Mouse (Mus musculus) hindbrain, embryonic 16.5 days (tissue): ENCODE measurements around the gene Desi2. TPM values are rescaled to one million over a fixed set of nuclear protein-coding genes. Genes with fewer than 3 reads are reported as not detected.
"Not testable (repeated sequence)": the region's sequence is repeated elsewhere in the genome, so short reads cannot be mapped to it uniquely, and the experiment has no call there.

ENCODE experiments used
- ATAC-seq: fragments of 200-750 bp; cut with Nextera tagmentation; 2 replicates; pipeline ENCODE4 v1.8.0; 2017; ENCODE audit warnings: moderate TSS enrichment, moderate library complexity
- H3K27ac ChIP-seq: fragments of 300-500 bp; sonication (generic); 2 replicates; pipeline ENCODE4 v1.5.1; 2014; ENCODE audit warnings: low read depth, mild to moderate bottlenecking, control low read depth, low read length, moderate library complexity
- H3K27me3 ChIP-seq: fragments of 300-500 bp; sonication (generic); replicated peaks from 2 replicates; pipeline ENCODE4 v1.6.1; 2014; ENCODE audit warnings: low read length; ENCODE audit not compliant: control insufficient read depth, insufficient read depth
- H3K36me3 ChIP-seq: fragments of 300-500 bp; sonication (generic); 2 replicates; pipeline ENCODE4 v1.6.1; 2014; ENCODE audit warnings: mild to moderate bottlenecking, low read length, moderate library complexity, mixed read lengths; ENCODE audit not compliant: control insufficient read depth, insufficient read depth
- H3K4me1 ChIP-seq: fragments of 300-500 bp; sonication (generic); 2 replicates; pipeline ENCODE4 v1.6.1; 2014; ENCODE audit warnings: low read depth, low read length; ENCODE audit not compliant: control insufficient read depth, insufficient read depth
- H3K4me2 ChIP-seq: fragments of 300-500 bp; sonication (generic); 2 replicates; pipeline ENCODE4 v1.6.1; 2014; ENCODE audit warnings: mild to moderate bottlenecking, low read length, control low read depth, moderate library complexity
- H3K4me3 ChIP-seq: fragments of 300-500 bp; sonication (generic); 2 replicates; pipeline ENCODE4 v1.5.1; 2014; ENCODE audit warnings: mild to moderate bottlenecking, low read length, control low read depth, moderate library complexity
- H3K9ac ChIP-seq: fragments of 300-500 bp; sonication (generic); 2 replicates; pipeline ENCODE4 v1.6.1; 2014; ENCODE audit warnings: low read depth, mild to moderate bottlenecking, control low read depth, low read length, moderate library complexity
- H3K9me3 ChIP-seq: fragments of 300-500 bp; sonication (generic); 2 replicates; pipeline ENCODE4 v1.6.1; 2014; ENCODE audit warnings: mild to moderate bottlenecking, low read length, moderate library complexity; ENCODE audit not compliant: control insufficient read depth
- WGBS: fragments of 180-500 bp; shearing (Covaris S2); extraction: QIAGEN DNeasy Blood & Tissue Kit; methylation state at CpG from one replicate; pipeline ENCODE4 v1.1.7; 2014; 5-methylcytosine and 5-hydroxymethylcytosine counted together
- polyA plus RNA-seq: library from polyadenylated mRNA; unstranded; fragments of >200 nt; fragmentation: Nextera tagmentation; extraction: Ambion mirVana; gene quantifications from 2 replicates; pipeline ENCODE4 v1.2.1, GENCODE M21; 2015

The Desi2 gene
- polyA plus RNA-seq, 1 experiment from 2014 or later = 20.1 TPM

- H3K9me3 ChIP-seq = no peaks in the 10 kb centered on the region
- no peak overlapping the region for H3K4me3 ChIP-seq
- H3K9ac ChIP-seq = no peak overlapping the region
- peaks cover 16% of the 10 kb centered on the region for H3K36me3 ChIP-seq
- no peak overlapping the region for H3K27ac ChIP-seq
- no peaks in the 10 kb centered on the region for H3K27me3 ChIP-seq
- H3K4me1 ChIP-seq = no peaks in the 10 kb centered on the region
- no peak for ATAC-seq
- H3K4me2 ChIP-seq = no peak overlapping the region
- WGBS = 95% methylated on average over 1 of the region's 1 CpGs
Observed at GRCm38 (mm10) chr1:178248107-178248820, 61.0 kb downstream of the Desi2 start.

GRCm38 (mm10) chr1:178254598-178254997 is 67.4 kb downstream of the Desi2 start:
- Histone ChIP-seq H3K9me3 (no peaks in the 10 kb centered on the region), H3K36me3 (peaks cover 25% of the 10 kb centered on the region), H3K4me2 (no peak overlapping the region), H3K27ac (no peak overlapping the region), H3K4me3 (no peak overlapping the region), H3K9ac (no peak overlapping the region), H3K4me1 (no peaks in the 10 kb centered on the region), H3K27me3 (no peaks in the 10 kb centered on the region)
- no peak for ATAC-seq
- WGBS = 89% methylated on average over 4 of the region's 4 CpGs

DNA sequence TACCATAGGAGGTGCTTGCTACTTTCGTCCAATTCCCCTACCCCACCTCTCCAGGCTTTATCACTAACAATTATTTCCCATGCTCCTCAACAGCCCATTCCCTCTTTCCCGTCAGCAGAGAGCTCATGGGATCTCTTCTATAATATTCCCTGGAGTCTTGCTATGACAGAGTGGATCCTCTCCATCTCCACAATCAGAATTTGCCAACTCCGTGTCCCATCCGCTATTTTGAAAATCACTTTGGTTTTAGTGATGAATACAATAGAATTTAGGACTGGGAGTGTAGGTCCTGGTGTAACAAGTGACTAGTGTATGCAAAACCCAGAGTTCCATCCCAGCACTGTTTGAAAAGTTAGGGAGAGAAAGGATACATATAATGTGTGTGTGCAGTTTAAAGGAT is 69.1 kb downstream of the Desi2 start:
- ATAC-seq = no peak
- H3K9me3 ChIP-seq = no peaks in the 10 kb centered on the region
- no peak overlapping the region for H3K4me3 ChIP-seq
- H3K9ac ChIP-seq = no peak overlapping the region
- H3K27ac ChIP-seq = no peak overlapping the region
- no peaks in the 10 kb centered on the region for H3K4me1 ChIP-seq
- H3K36me3 ChIP-seq = peaks cover 16% of the 10 kb centered on the region
- no peaks in the 10 kb centered on the region for H3K27me3 ChIP-seq
- WGBS = 94% methylated on average over 4 of the region's 4 CpGs
- H3K4me2 ChIP-seq = no peak overlapping the region

- ATAC-seq = no peak
- WGBS = 98% methylated on average over 2 of the region's 2 CpGs
- H3K4me3 ChIP-seq = no peak overlapping the region
Observed at GRCm38 (mm10) chr1:178258821-178259220, 71.6 kb downstream of the Desi2 start.

DNA sequence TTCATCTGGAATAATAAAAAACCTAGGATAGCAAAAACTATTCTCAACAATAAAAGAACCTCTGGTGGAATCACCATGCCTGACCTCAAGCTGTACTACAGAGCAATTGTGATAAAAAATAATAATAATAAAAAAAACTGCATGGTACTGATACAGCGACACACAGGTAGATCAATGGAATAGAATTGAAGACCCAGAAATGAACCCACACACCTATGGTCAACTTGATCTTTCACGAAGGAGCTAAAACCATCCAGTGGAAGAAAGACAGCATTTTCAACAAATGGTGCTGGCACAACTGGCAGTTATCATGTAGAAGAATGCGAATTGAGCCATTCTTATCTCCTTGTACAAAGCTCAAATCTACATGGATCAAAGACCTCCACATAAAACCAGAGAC is 78.2 kb downstream of the Desi2 start:
- H3K4me2 ChIP-seq, H3K27me3 ChIP-seq, H3K27ac ChIP-seq, ATAC-seq, H3K9ac ChIP-seq, H3K9me3 ChIP-seq, H3K4me3 ChIP-seq, H3K4me1 ChIP-seq, H3K36me3 ChIP-seq: not testable (repeated sequence)
- 94% methylated on average over 3 of the region's 3 CpGs for WGBS

More at GRCm38 (mm10) chr1:178258821-178259220, 71.6 kb downstream of the Desi2 start:
- H3K9me3 ChIP-seq = no peaks in the 10 kb centered on the region
- no peaks in the 10 kb centered on the region for H3K4me1 ChIP-seq
- H3K27me3 ChIP-seq = no peaks in the 10 kb centered on the region
- no peak overlapping the region for H3K9ac ChIP-seq
- H3K36me3 ChIP-seq = peaks cover 15% of the 10 kb centered on the region
- H3K4me2 ChIP-seq = no peak overlapping the region
- H3K27ac ChIP-seq = no peak overlapping the region

- Histone ChIP-seq H3K9ac (no peak overlapping the region), H3K4me2 (no peak overlapping the region), H3K4me3 (no peak overlapping the region), H3K27me3 (no peaks in the 10 kb centered on the region), H3K36me3 (no peaks in the 10 kb centered on the region), H3K4me1 (peaks cover under 1% of the 10 kb centered on the region; the same call in 1 of the 2 replicates), H3K9me3 (no peaks in the 10 kb centered on the region), H3K27ac (no peak overlapping the region)
- 61% methylated on average over 6 of the region's 6 CpGs for WGBS
- ATAC-seq = no peak
Observed at GRCm38 (mm10) chr1:178270635-178271034, 83.4 kb downstream of the Desi2 start.

DNA sequence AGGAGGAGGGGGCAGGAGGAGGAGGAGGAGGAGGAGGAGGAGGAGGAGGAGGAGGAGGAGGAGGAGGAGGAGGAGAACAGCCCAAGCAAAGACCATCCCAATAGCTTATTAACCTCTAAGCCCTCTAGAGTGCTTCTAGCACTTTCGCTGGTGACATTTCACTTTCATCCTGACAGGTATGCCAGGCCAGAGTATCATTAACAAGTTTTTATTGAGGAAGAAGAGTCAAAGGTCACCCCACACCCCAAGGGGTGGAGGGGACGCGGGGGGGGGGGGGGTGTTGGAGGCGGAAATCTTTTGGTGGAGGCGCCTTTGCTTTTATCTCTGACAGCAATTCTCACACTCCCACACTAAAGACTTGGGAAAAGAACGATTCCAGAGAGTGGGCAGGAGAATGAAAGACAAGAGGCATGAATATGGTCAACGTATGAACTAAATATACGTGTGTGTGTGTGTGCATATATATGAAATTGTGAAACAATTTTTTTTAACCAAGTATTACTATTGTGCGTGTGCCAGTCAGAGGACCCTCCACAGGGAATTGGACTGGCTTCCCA is 88.0 kb downstream of the Desi2 start:
- Histone ChIP-seq H3K27me3 (no peaks in the 10 kb centered on the region), H3K27ac (peak overlapping the region; percentile 95), H3K4me1 (peaks cover 7% of the 10 kb centered on the region; the same call in 1 of the 2 replicates), H3K4me2 (peak overlapping the region; percentile 78), H3K36me3 (no peaks in the 10 kb centered on the region), H3K4me3 (peak overlapping the region; percentile 71), H3K9me3 (no peaks in the 10 kb centered on the region), H3K9ac (peak overlapping the region; percentile 92)
- ATAC-seq = 0 out of 2 replicates have a peak, but pooled peaks have one; percentile 7
- 42% methylated on average over 9 of the region's 9 CpGs for WGBS

DNA sequence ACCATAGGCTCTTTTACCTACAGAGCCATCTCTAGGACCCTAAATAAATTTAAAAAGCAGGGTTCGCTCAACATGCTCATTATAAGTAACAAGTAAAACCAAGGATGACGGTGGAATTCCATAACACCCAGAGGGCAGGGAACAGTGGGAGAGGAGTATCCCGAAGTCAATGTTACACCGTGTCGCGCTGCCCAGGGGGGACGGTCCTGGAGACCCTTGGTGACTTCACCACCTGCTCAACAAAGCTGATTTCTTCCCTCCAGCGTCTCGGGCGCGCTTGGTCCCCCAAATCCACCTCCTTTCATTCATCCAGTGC is 88.5 kb downstream of the Desi2 start:
- peak; percentile 67 for ATAC-seq
- H3K36me3 ChIP-seq = no peaks in the 10 kb centered on the region
- H3K9ac ChIP-seq = peak overlapping the region; percentile 92
- peaks cover 7% of the 10 kb centered on the region; the same call in 1 of the 2 replicates for H3K4me1 ChIP-seq
- H3K27ac ChIP-seq = peak overlapping the region; percentile 95
- 6% methylated on average over 11 of the region's 11 CpGs for WGBS
- H3K4me3 ChIP-seq = peak overlapping the region; percentile 71
- H3K9me3 ChIP-seq = no peaks in the 10 kb centered on the region
- H3K27me3 ChIP-seq = no peaks in the 10 kb centered on the region
- H3K4me2 ChIP-seq = peak overlapping the region; percentile 78

DNA sequence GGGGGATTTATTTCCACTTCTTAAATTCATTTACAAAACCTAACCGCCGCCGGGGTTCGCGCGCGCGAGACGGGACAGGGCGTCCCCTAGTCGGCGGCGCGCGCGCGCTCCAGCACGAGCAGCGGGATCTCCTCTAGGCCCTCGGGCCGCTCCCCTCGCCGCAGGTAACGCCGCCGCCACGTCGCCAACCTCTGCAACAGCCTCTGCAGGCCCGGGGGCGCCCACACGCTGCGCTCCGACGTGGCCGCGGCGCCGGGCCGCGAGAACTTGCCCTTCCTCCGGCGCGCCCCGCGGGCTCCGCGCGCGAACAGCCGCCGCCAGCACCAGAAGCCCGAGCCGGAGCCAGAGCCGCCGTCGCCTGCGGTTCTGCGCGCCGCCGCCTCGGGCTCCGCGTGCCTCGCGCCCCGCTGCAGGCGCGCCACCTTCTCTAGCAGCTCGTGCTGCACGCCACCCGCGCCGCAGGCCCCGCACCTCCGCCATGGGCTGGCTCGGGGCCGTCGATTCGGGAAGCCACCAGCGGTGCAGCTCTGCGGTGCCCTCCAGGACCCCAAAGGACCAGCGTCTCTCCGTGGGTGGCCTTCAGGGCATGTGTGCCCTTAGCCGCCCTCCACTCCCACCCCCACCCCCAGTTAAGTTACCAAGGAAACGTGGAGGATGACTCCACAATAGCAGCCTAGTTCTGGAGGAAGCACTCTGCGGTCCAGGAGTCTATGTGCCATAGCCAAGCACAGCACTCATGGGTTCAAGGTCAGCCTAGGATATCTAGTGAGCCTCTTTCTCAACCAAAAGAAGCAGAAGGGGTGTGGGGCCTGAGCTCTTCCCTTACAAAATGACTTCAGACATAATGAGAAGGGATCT is 89.1 kb downstream of the Desi2 start:
- no peaks in the 10 kb centered on the region for H3K36me3 ChIP-seq
- peak overlapping the region; percentile 92 for H3K9ac ChIP-seq
- peak overlapping the region; percentile 95 for H3K27ac ChIP-seq
- peak; percentile 97 for ATAC-seq
- H3K9me3 ChIP-seq = no peaks in the 10 kb centered on the region
- peak overlapping the region; percentile 78 for H3K4me2 ChIP-seq
- WGBS = under 1% methylated on average over 81 of the region's 87 CpGs
- no peaks in the 10 kb centered on the region for H3K27me3 ChIP-seq
- H3K4me3 ChIP-seq = peak overlapping the region; percentile 71
- peaks cover 7% of the 10 kb centered on the region; the same call in 1 of the 2 replicates for H3K4me1 ChIP-seq
